Mouse (Mus musculus): ENCODE data around the gene Lin7b. TPM values are rescaled to one million over a fixed set of nuclear protein-coding genes. Genes with fewer than 3 reads are reported as not detected.

Lin7b gene
- total RNA-seq, 2 experiments from 2014 or later: 133 to 165 TPM

DNA sequence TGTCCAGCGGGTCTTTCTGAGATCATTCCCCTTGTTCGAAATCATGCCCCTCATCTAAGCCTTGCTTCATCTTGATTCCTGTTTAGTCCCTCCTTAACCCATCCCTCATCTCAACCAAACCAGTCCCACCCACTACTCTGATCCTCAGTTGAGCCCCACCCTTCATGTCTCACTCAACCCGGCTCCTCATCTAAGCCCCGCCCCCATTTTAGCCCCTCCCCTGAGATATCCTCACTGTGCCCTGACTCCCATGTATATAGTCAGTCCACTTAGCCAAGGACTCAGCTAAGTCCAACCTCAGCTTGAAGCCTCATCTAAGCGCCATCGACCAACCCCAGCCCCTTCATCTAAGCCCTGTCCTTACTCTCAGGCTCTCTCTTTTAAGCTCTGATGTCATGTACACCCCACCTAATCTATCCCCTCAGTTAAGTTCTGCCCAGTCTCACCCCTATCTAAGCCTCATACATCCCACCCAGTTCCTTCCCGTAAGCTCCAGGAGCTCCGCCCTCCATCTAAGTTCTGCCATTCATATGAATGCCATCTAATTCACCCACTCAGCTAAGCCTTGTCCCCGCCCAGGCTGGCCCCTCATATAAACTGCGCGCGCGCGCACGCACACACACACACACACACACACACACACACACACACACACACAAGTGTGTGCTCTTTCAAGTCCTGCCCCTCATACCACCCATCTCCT is 14.9 kb downstream of the Lin7b start:
- DNase-seq (ENCODE audit: low spot score in 2 of 2): no peak

DNA sequence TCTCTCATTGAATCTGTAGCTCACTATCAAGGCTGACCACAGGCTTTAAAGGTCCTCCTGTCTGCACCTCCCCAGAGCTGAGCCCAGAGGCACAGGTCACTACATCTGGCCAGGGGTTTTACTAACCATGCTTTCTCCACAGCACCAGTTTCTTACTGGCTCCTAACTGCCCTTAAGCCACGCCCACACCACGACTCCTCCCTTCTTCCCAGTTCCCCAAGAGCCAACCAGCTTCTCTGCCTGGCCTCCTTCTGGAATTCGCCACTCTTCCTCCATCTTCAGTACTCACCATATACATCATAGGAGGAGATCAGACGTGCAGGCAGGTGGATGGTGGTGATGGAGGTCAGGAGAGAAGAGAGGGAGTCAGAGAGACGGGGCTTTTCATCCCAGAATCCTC is 17.3 kb downstream of the Lin7b start:
- DNase-seq (ENCODE audit: low spot score in 2 of 2): no peak

DNA sequence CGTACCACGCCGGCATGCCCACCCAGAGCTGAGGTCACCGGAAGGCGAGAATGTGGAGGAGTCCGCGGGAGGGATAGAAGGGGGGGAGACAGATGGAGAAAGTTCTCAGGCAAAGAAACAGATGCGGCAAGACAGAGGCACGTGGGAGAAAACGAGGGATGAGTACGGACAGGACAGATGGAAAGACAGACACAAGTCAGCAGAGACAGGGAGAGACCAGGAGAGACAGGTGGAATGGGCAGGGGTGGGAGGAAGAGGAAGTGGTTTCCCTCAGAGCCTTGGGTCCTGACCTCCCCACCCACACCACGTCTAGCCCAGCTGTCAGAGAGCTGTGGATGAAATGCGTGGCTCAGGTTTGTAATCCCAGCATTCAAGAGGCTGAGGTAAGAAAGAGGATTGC is 23.5 kb downstream of the Lin7b start:
- peak in 1 of 2 experiments; percentile 21 for DNase-seq (ENCODE audit: low spot score in 2 of 2)

DNA sequence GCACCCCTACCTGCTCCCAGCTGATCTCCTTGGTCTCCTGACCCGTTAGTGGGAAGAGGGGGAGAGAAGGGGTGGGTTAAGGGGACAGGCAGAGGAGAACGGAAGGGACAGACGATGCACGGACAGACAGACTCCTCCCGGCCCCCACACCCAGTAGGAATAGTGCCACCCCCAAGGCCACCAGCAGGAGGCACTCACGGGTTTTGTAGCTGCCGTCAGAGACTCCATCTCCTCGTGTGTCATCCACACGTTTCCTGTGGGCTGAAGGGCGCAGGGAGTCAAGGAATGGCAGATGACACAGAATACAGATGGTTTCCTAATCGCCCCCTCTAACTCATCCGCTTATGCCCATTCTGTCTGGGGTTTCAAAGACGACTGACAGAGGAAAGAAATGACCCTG is 26.8 kb downstream of the Lin7b start:
- DNase-seq (ENCODE audit: low spot score in 2 of 2): peak in 1 of 2 experiments; percentile 14

DNA sequence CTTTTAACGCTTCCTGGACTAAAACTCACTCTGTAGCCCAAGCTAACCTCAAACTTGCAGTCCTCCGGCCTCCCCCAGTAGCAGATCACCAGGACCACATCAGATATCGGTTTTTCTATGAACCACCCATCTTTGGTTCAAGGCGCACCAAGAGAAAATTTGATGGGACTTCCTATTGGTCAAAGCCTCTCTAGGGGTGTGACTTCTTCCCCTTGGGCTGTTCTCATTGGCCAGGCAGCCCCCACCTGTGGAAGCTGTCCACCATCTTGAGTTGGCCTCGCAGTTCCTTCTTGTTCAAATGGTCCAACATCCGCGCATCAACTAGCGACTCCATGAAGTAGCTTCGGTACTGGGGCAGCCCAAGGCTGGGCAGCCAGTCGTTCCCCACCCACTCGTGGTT is 28.3 kb downstream of the Lin7b start:
- DNase-seq (ENCODE audit: low spot score in 2 of 2): no peak

DNA sequence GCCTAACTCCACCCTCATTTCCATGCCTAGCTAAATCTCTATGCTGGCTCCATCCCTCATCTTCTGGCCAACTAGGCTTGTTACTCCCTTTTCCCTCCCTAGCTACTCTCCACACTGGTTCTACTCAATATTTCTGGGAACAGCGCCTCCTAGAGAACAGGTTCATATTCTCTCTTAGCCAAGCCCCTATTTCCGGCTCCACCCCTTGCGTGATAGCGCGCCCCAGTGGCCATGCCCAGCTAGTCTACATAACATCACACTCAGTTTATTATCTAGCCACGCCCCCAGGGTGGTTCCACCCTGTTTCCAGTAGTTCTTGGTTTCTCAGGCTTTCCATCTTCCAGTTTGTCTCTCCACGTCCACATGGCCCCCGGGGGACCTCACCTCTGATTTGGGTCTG is 29.1 kb downstream of the Lin7b start:
- DNase-seq (ENCODE audit: low spot score in 2 of 2): peak; percentile 79 to 84

DNA sequence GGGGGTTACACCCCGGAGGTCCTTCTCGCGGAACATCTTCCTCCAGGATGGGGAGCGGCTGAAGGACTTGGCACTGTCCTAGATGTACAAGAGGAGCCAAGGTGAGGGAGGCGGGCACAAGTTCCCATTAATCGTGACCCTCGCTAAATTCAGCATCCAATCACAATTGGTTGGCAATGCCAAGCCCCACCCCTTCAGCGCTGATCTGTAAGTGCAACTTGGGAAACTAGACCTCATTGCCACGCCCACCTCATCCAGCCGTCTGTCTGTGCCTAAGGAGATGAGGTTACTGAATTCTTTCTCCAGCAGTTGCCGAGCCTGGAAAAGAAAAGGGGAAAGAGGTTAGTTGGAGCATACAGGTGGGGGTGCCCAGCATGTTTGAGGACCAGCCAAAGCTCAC is 29.7 kb downstream of the Lin7b start:
- DNase-seq (ENCODE audit: low spot score in 2 of 2): peak in 1 of 2 experiments; percentile 28

DNA sequence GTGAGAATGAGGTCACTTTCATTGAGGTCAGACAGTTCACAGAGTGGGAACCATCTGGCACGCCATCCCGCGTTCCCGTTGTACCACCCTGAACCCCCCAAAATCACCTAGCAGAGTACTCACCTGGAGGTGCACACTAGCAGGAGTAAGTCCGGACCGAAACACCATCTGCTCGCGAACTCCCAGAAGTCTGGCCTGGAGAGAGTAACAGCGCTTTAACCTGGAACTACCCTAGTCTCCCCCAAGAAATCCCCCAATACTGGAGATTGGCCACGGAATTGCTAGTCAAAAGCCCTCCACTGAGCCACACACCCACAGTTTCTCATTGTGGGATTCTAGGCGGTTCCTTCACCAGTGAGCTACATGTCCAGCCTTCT is 30.3 kb downstream of the Lin7b start:
- DNase-seq (ENCODE audit: low spot score in 2 of 2): no peak

DNA sequence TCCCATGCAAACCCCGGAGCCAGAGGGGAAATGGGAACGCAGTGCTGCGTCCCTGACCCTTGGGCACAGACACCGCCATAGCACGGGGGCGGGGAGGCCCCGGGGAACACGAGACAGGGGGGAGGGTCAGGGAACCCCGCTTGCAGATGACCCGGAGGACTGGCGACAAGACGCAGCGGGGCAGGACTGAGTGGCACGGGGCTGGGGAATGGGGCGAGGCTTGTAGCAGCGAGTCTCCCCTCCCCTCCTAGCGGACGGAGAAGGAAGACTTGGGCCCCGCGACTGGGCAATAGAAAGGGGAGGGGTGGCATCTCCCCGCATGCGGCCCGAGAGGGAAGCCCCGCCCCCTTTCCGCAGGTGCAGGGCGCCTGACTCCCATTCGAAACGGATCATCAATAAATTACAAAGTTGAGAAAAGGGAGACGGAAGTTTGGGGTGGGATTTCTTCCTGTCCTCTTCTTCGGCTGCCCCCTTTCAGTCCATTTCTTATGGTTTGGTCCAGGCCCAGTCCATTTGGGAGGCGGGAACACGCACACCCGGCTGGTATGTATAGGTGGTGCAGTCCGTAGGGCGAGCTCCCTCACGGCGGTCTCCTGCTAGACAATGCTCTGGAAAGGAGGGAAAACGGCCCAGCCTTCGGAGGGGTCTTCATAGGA is 30.8 kb downstream of the Lin7b start:
- DNase-seq (ENCODE audit: low spot score in 2 of 2): peak in 1 of 2 experiments; percentile 27

DNA sequence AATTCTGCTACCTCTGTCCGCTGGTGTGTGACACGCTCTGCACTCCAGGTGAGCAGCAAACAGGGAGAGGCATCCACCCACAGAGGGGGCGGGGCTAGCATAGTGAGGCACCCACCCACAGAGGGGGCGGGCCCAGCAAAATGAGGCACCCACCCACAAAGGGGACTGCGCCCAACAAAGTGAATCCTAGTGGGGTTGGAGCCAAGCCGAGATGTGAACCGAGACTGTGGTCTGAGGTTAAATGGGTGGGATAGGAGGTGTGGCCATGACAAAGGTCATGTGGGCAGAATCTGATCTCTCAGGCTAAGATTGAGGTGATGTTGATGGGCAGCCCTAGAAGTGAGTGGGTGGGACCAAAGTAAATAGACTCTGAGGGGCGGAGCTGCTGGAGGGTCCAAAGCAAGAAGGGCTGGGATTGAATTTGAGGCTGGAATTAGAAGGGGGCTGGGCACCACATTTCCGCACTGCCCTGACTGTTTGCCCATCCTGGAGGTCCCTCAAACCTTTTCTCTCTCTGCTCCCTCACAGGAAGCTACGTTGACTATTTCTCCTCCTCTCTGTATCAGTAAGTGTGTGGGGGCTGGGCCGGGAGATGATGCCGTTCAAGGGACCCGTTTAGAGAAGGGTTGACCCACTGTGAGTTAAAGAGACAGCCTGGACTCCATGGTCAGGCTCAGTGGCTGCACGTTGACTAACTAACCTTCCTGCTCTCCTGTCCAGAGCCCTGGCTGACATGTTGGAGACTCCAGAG is 32.0 kb downstream of the Lin7b start:
- peak in 1 of 2 experiments; percentile 24 for DNase-seq (ENCODE audit: low spot score in 2 of 2)

DNA sequence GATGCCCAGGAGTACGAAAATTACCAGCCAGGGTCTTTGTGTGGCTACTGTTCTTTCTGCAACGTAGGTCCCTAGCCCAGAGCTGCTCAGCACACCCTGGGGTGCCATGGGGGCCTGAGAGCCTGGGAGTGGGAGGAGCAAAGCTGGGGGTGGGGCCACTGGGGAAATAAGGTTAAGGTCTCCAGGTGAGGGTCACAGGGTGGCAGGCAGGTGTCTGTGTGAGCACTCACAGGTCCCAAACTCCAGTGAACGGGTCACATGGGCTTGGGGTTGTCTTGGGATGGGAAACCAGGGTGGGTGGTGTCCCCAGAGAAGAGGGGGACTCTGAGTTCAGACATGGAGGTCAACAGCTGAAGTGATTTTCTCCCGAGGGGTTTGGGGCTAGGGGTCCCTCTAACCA is 32.9 kb downstream of the Lin7b start:
- no peak for DNase-seq (ENCODE audit: low spot score in 2 of 2)

DNA sequence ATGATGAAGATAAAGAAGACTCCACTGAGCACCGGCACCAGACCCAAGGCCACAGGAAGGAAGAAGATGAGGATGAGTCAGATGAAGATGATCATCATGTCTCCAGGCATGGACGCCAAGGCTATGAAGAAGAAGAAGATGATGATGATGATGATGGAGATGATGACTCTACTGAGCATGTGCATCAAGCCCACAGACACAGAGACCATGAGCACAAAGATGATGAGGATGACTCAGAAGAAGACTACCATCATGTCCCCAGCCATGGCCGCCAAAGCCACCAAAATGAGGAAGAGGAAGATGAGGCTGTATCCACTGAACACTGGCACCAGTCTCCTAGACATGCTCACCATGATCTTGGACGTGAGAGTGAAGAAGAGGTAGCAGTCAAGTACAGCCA is 34.1 kb downstream of the Lin7b start:
- no peak for DNase-seq (ENCODE audit: low spot score in 2 of 2)

DNA sequence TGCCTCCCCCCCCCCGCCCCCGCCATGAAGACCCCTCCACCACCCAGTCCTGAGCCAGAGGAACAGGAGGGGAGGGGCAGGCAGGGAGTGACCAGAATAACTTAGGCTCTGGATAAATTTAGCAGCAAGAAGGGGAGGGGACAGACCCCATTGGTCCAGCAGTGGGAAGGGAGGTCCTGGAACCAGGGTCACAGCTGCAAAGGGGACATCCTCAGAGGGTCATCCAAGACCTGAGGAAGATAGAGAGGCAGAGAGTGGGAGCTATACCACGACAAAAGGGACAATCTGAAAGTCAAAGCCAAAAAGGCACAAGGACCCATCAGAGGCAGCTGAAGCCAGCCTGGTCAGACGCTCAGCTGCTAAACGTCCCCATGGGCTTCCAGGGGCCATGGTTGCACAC is 35.3 kb downstream of the Lin7b start, which contains the start of gene Hrc:
Gene Hrc (plus strand): TSS at position 235 of the 400 bp plus-strand sequence.
- DNase-seq (ENCODE audit: low spot score in 2 of 2): no peak

DNA sequence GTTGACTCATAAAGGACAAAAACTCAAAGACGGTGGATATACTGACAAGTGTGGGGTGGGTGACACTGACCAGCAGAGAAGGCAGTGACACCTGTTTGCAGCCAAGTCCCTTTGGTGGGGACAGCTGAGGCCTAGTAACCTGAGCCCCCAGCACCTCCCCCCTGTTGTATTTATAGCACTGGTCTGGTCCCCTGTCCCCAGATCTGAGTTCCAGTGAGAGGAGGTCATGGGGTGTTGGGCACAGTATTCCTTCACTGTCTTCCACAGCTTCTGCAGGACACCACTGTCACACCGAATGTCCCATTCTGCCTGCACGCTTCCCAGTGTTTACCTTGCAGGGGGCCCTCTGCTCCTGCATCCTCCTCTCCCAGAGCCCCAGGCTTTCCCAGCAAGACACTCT is 35.8 kb downstream of the Lin7b start:
- DNase-seq (ENCODE audit: low spot score in 2 of 2): no peak

DNA sequence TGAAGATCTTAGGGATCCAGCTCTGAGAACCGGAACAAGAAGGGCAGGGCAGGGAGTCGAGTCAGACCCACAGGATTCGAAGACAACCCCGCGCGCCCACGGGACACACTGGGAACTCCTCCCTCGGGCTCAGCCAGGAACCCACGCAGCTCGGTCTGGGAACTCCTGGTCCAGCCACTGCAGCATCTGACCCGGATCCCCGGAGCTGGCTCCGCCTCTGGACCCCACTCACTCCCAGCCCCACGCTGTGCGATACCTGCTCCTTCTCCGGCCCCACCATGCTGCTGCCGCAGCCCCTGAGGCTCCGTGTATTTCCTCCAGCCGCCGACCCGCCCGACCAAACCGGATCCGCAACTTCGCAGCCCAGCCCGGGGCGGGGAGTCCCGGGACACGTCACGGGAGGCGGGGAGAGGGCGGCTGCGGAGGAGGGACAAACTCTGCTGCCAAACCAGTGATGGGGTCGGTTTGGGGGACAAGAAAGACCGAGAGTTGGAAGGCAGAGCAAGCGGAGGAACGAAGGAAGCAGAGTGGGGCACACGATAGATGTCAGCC is 36.9 kb downstream of the Lin7b start, which contains the start of gene Trpm4:
Gene Trpm4 (minus strand): TSS at position 350 of the 552 bp plus-strand sequence.
- peak; percentile 72 to 78 for DNase-seq (ENCODE audit: low spot score in 2 of 2)

DNA sequence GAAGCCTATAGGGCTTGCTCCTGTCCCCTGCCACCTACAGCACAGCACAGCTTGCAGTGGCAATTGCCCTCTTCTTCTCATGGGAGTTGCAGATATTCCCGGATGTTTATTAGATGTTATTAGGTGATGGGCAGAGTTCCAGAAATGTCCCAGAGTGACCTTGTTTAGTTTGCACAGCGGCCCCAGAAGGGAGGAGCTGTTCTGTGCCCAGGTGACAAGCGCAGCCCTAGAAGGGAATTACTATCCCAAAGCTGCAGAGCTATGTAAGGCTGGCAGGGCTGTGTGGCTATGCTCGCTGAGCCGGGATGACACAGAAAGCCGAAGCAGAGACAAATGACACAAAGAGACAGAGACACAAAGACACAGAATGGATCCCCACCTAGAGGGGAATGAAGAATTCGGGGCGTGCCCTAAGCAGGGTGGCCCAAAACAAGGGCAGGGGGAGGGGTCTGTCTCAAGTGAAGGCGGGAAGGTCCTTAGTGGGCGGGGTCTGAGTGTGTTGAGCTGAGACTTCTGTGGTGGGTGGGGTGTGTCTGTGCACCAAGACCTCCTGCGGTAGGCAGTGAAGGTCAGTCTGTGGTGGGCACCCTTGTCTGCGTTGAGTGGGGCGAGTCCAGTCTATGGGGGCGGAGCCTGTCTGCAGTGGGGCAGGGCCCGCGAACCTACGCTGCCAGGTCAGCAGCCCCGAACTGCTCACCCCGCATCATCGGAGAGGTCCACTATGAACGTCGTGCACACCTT is 37.5 kb downstream of the Lin7b start:
- DNase-seq (ENCODE audit: low spot score in 2 of 2): peak; percentile 18 to 42

DNA sequence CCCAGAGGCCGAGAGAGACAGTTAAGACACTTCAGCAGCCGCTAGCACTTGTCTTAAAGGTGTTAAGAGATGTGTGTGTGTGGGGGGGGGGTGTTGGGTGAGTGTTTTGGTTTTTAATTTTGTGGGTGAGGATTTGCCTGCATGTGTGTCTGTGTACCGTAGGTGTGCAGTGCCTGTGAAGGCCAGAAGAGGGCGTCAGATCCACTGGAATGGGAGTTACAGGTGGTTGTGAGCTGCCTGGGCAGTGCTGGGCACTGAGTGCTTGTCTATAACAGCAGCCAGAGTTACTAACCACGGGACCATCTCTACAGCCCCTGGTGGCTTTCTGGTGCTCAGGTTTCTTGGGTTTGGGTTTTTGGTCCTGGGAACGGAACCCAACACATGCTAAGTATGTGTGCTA is 38.9 kb downstream of the Lin7b start:
- DNase-seq (ENCODE audit: low spot score in 2 of 2): no peak

DNA sequence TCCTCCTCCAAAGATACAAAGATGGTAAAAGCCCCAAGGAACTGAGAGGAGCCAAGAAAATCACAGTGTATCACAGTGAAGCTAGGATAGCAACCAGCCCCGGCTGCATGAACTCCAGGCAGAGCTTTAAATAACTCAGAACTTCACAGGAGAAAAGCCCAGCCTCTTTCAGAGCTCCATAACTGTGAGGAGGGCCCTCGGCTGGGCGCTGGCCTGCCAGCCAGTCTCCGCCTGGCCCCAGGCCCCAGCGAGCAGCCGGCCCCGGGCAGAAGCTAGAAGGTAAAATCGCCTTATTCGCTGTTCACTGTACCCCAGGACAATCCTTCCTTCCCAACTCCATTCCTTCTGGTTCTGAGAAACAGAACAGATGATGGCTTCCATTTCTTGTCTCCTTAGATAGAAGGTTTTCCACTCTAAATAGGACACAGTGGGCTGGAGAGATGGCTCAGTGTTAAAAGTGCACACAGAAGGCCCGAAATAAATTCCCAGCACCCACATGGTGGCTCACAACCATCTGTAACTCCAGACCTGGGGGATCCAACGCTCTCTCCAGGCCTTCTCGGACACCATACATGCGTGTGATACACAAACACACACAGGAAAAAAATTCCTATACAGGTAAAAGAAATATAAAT is 41.4 kb downstream of the Lin7b start:
- no peak for DNase-seq (ENCODE audit: low spot score in 2 of 2)

DNA sequence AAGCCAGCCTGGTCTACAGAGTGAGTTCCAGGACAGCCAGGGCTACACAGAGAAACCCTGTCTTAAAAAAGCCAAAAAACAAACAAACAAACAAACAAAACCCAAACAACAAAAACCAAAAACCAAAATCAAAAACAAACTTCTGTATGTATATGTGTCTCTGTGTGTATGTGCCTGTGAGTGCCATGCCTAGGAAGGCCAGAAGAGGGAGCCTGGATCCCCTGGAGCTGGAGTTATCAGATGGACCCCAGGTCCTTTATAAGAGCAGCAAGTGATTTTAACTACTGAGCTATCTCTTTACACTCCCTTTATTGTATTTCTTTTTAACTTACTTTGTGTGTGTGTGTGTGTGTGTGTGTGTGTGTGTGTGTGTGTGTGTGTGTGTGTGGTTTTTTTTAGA is 44.6 kb downstream of the Lin7b start:
- DNase-seq (ENCODE audit: low spot score in 2 of 2): no peak

DNA sequence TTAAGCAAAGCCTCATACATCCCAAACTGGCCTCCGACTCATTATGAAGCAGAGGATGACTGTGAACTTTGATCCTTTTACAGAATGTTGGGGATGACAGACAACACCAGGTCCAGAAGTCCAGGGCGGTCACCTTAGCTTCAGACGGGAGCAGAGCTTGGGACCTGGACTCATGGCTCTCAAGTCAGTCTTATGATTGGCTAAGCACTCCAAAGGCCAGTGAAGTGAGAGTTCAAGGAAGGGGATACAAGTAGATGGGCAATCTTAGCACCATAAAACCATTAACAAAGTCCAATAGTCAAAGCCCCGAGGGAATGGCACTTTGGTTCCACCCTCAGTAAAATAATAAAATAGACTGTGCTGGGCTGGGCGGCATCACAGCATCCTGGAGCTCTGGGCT is 47.3 kb downstream of the Lin7b start:
- no peak for DNase-seq (ENCODE audit: low spot score in 2 of 2)

DNA sequence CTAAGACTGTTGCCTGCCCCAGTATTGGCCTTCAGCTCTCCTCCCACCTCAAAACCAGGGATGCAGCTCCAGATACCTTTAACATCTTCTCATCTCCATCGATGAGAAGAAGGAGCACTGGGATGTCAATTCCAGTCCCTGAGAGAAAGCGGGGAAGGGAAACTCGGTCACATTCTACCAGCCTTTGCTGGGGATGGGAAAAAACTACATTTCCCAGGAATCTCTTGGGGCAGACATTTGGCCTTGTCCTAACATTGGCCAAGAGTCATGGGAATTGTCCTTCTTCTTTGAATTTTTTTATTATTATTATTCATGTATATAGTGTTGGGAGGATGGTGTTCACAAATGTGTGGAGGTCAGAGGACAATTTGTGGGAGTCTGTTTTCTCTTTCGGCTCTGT is 48.1 kb downstream of the Lin7b start:
- DNase-seq (ENCODE audit: low spot score in 2 of 2): no peak

Measured in left cerebral cortex, adult 18-20 months (tissue).